Mouse (Mus musculus) megakaryocyte, embryonic 14.5 days (primary cell): ENCODE results near the gene Cspg4.

ENCODE experiments used
- FLI1 ChIP-seq: IDR thresholded peaks from 2 replicates; pipeline ENCODE4 v1.6.1; 2012; ENCODE audit warnings: low read length, inconsistent platforms, mixed read lengths
- GATA1 ChIP-seq: IDR thresholded peaks from 3 replicates; pipeline ENCODE4 v1.6.1; 2012; ENCODE audit warnings: mixed read lengths, low read length, inconsistent platforms, borderline replicate concordance

DNA sequence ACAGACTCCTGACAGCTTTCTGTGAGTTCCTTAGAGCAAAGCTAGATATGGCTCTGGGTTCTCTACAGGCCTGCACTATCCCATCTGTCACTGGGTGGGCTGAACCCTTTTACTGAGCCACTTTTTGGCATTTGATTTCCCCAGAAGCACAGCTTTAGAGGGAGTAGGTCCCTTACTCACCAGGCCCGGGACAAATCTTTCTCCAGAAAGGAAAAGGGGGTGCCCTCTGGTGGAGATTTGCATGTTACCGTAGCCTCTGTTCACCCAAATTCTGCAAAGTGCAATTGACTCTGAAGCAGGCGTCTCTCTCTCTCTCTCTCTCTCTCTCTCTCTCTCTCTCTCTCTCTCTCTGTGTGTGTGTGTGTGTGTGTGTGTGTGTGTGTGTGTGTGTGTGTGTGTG is 39.9 kb upstream of the Cspg4 start:
- TF ChIP-seq GATA1 = no peak
- no peak for TF ChIP-seq FLI1
